Mouse (Mus musculus) thymus, postnatal 10 days (tissue): Measurements from ENCODE around the gene Prr23a3.

Experiments
- DNase-seq, 2 experiments: peaks; one replicate each; pipeline ENCODE4 v3.0.0; 2021; ENCODE audit warnings: low spot score in 2 of 2

Gene Prr23a3

DNA sequence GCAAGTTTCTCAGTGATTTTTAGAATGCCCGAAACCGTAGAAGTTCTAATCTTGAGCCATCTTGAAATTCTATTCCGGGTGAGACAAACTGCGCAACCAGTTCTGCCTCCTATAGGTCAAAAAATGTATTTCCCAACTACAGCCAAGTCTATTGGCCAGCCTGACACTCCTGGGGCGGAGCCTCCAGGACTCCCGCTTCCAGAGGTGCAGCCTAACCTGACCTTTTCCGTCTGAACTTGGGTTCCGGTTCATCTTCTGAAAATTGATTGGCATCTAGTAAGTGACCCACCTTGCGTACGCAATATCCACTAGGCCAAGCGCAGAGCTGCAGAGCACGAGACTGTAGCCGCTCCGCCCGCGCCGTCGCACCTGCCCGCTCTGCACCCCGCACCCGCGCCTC, at the start of gene Prr23a3:
Prr23a3 (plus strand) TSS at position 197 of the 400 bp plus-strand sequence.
- DNase-seq: no peak

DNA sequence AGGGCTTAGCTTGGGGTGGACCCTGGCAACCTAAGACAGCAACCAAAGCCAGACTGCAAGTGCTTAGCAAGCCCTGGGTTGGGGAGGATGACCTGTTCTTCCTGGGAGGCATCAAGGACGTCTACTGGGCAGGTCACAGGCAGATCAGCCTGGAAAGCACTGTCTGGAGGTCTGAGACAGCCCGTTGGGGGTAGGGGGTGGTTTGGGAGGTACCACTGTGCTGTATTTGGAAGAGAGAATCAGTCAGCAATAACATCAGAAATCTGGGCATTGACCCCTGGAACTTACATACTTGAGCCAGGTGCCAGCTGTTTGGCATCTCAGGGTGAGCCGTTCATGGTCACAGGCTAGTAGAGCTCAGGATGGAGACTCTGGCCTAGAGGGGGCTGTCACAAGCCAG, 48.5 kb upstream of the Prr23a3 start:
- DNase-seq: no peak

DNA sequence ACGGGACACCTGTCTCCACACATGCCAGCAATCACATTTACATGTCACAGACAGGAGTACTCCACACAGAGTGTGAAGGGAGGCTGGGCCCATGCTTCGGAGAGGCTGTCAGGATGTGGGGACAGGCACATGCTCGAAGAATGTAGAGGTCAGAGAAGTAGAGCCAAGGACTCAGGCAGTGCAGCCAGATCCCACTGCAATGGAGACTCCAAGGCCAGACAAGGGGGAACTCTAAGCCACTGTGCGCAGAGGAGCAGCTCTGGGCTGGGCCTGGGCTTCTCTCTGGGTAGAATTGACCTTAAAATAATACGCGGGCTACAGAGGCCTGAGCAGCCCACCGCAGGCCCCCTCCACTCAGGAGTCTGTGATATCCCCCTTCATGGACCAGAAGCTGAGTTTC, 47.0 kb upstream of the Prr23a3 start:
- DNase-seq: no peak

DNA sequence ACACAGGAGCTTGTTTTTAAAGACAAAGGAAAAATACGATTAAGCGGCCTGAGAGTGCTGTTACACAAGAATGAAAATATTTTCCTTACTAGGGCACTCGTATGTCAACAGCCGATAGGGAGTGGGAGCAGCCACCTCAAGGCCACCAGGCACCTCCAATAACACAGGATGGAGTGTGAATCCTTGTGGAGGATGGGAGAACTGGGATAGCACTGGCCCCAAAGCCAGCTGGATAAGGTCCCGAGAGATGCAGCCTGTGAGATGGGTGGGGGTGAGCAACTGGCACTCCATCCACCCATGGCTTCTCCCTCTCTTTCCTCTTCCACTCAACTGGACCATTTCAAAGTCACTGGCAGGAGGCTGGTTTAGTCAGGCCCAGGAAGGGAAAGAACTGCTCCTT, 45.6 kb upstream of the Prr23a3 start:
- DNase-seq: no peak

DNA sequence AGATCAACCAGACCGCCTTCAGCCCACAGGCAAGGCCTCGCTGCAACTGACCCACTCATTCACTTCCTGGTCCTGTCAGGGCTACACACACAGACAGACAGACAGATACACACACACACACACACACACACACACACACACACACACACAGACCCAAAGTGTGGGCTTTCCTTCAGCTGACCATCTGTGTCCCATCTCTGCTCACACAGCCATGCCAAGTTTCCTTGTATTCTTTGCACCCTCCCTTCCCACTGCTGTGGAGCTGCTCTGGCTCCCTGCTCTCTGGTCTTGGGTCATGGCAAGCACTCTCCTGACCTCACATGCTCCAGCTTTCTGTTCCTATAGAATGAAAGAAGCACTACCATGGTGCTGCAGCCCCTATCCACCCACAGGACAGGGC, 45.1 kb upstream of the Prr23a3 start:
- no peak for DNase-seq

DNA sequence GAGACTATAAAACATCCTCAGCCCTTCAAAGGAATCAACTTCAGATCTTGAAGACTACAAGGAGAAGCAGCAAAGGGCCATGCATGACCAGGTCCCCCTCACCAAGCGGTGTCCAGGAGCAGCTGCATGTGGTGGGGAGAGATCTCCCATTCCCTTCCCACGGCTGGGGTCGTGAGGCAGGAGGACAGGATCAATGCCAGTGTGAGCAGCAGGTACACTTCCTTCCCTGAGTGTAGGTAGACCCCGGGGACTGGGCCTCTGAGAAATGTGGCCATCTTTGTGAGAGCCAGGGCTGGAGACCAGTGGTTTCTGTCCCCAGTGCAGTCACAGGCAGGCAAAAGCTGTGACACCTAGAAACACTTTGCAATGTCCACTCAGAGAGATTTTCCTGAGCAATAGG, 44.1 kb upstream of the Prr23a3 start:
- DNase-seq: no peak

DNA sequence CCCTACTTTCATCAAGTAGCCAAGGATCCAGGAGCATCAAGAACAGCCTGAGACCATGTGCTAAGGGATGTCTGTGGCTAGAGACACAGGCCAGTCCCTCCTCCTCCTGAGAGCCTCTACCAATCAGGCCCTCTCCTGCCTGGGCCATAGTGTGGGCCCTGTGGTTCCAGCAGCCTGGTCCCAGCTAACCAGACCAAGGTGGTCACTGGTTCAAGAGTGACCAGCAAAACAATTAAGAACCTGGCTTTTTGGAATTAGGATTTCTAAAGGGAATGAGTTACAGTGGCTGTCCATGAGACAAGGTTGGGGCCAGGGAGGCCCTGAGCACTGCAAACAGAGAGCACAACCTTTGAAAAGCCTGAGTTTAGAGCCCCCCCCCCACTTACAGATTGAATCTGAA, 43.5 kb upstream of the Prr23a3 start:
- DNase-seq: no peak

DNA sequence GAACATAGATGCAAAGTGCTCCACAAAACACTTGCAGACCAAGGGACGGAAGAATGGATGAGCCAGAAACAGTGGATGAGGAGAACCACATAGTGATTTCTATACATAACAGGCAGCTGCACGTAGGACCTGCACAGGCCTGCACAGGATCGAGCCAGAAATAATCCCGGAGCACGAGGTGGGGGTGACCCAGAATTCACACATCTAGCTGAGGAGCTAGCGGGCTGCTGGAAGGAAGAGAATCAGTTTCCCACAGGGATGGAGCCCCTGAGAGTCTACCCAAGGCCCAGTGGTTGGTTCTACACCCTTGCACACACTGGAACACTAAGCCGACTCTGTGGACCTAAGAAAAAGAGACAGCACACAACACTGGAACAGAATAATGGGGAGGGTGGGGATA, 40.8 kb upstream of the Prr23a3 start:
- no peak for DNase-seq

DNA sequence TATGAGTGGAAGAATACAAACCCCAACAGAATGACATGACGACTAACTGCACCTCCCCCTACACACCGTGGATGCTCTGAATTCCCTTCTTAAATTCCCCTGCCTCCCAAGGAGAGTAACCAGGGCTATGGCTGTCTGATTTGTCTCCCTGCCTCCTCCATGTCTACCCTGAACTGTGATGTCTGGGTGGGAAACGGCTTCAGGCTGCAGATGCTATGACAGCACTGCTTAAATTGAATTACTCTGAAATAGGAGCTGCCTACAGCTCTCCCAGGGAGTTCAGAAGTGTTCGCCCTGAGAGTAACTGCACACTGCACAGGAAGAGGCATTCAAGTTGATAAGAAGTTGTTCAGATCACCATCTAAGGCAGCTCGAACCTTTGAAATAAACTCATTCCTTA, 35.1 kb upstream of the Prr23a3 start:
- no peak for DNase-seq

DNA sequence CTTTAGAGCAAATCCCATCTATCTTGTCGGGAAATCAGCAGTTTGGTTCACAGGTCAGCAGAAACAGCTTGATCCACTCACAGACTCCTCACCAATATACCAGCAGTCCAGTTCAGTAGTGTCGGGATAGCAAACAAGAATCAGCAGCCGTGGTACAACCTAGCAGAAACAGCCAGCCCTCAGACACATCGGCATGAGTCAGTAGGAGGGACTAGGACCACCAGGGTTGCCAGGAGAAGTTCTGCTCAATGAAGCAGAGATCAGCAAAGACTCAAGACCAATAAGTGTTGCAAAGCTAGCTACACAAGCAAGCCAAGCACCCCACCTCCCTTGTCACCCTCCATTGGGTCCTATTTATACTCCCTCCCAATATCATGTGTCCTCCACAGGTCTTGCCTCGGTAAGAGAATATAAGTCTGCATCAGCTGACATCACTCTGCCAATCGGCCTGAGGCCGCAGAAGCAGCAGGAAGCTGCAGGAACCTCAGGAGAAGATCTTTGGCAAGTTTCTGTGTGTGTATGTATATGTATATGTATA, 27.0 kb upstream of the Prr23a3 start:
- no peak for DNase-seq

DNA sequence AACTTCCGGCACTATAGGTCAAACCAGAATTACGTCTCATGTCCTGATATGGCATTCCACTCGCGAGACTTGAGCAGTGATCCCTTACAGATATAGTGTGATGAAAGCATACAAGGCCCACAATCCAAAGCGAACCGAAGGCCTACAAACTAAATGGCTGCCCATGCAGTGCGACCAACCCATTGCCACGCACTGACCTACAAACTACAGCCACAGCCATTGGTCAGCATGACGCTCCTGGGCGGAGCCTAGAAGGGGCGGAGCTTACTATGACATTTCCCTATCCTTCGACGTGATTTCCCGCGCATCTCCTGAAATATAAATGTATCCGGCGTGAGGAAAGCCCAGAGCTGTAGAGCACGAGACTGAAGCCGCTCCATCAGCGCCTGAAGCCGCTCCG, 22.4 kb upstream of the Prr23a3 start, which contains the start of gene Prr23a1:
Prr23a1 (plus strand) TSS at position 387 of the 400 bp plus-strand sequence.
- DNase-seq: no peak

DNA sequence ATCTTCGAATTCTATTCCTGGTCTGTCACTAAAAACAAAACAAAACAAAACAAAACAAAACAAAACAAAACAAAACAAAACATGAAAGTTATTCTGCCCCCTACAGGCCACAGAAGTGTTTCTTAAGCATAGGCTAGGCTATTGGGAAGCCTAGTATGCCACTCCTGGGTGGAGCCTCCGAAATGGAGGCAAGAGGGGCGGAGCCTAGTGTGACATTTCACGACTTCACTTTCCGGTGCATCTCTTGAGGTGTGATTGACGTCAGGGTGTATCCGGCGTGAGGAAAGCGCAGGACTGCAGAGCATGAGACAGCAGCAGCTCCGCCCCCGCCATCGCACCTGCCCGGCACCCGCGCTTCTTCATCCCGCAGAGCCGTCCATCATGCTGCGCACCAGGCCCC, 8.4 kb upstream of the Prr23a3 start, which contains the start of gene Prr23a2:
Prr23a2 (plus strand) TSS at position 285 of the 400 bp plus-strand sequence.
- no peak for DNase-seq

DNA sequence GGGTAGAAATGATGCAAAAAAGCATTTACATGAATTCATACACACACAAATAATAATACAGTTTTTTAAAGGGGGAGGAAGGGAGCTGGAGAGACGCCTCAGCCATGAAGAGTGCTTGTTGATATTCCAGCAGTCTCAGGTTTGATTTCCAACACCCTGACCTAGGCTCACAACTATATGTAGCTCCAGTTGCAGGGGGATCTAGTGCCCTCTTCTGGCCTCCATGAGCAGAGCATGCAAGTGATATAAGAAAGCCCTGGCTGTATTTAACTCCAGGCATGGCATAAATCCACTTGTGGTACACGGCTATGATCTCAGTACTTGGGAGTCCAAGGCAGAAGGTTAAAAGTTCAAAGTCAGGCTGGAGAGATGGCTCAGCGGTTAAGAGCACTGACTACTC, 1.1 kb upstream of the Prr23a3 start:
- no peak for DNase-seq

DNA sequence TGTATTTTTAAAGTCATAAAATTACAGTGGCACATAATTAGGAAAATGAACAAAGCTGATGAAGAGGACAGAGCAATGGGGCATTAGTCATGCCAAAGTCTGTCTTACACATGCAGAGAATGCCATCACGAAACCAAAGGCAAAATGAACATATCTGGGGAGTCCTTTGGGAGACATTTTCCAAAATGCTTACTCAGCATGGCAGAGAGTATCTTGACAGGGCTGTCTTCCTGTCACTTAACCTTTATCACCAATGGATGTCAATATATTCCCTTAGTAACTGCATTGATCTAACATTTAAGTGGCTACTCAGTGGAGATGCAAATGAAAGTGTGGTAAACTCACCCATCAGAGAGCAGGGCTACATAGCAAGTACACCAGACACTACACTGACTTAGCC, 36.9 kb downstream of the Prr23a3 start:
- no peak for DNase-seq

DNA sequence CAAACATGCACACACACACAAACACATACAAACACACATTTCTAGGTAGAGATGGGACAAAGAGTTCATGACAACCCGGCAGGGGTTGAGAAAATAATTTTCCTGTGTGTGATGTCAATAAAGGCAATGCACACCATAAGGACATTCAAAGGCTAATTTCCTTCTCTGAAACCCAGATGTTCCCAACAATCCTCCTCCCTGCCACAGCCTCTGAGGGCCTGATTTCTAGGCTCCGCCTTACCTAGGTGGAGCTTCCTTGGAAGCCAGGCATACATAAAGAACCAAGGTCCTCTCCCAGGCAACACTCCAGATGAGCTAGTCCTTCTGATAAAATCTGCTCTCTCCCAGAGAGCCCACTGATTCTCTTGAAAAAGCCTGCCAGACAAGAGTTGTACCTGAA, 38.3 kb downstream of the Prr23a3 start, which contains the start of gene 7420426K07Rik:
7420426K07Rik (plus strand) TSS at position 301 of the 400 bp plus-strand sequence.
- DNase-seq: no peak
